Mouse (Mus musculus) kidney, adult 2 months (tissue): ENCODE measurements around the gene Marveld1.

Experiments used
- CTCF ChIP-seq: fragments of 200-500 bp; conservative IDR thresholded peaks from 2 replicates; pipeline ENCODE4 v1.5.1; 2011; ENCODE audit warnings: low read depth, mild to moderate bottlenecking, control low read depth, low read length, moderate library complexity, mixed read lengths; ENCODE audit not compliant: insufficient read depth, insufficient read length
- POLR2A ChIP-seq: fragments of 200-500 bp; IDR thresholded peaks from one replicate; pipeline ENCODE4 v1.6.1; 2011; ENCODE audit warnings: low read depth, low read length, control low read depth

GRCm38 (mm10) chr19:42135070-42135469 lies 12.1 kb upstream of the Marveld1 start:
- no peak for TF ChIP-seq CTCF
- TF ChIP-seq POLR2A: no peak
